Mouse (Mus musculus): ENCODE results near the gene Snx33. TPM values are rescaled to one million over a fixed set of nuclear protein-coding genes. Genes with fewer than 3 reads are reported as not detected.

Snx33 gene
- polyA plus RNA-seq, 1 experiment = 3.4 TPM

GRCm38 (mm10) chr9:56870778-56871177, 57.4 kb downstream of the Snx33 start:
- Histone ChIP-seq H3K27ac (ENCODE audit: control insufficient read depth, insufficient read depth, low read depth, low read length, poor library complexity) (no peak overlapping the region), H3K4me1 (ENCODE audit: control insufficient read depth, insufficient read depth, low read length) (no peaks in the 10 kb centered on the region), H3K4me3 (replicated peaks; ENCODE audit: control insufficient read depth, low read depth, low read length) (no peak overlapping the region)
- TF ChIP-seq POLR2A (IDR thresholded peaks at IDR 0.05; ENCODE audit: borderline replicate concordance, control insufficient read depth, low read depth, low read length) (no peak), CTCF (IDR thresholded peaks at IDR 0.05; ENCODE audit: control insufficient read depth, insufficient read depth, low read length) (no peak)
- WGBS = 54% methylated on average over 10 of the region's 10 CpGs

- no peak overlapping the region for H3K4me3 ChIP-seq (replicated peaks; ENCODE audit: control insufficient read depth, low read depth, low read length)
- H3K27ac ChIP-seq (ENCODE audit: control insufficient read depth, insufficient read depth, low read depth, low read length, poor library complexity) = no peak overlapping the region
- no peaks in the 10 kb centered on the region for H3K4me1 ChIP-seq (ENCODE audit: control insufficient read depth, insufficient read depth, low read length)
- TF ChIP-seq POLR2A (IDR thresholded peaks at IDR 0.05; ENCODE audit: borderline replicate concordance, control insufficient read depth, low read depth, low read length) (no peak), CTCF (IDR thresholded peaks at IDR 0.05; ENCODE audit: control insufficient read depth, insufficient read depth, low read length) (no peak)
- WGBS = 75% methylated on average over 13 of the region's 13 CpGs
These were observed 58.6 kb downstream of the Snx33 start for GRCm38 (mm10) chr9:56869552-56869951.

- Histone ChIP-seq H3K27ac (ENCODE audit: control insufficient read depth, insufficient read depth, low read depth, low read length, poor library complexity) (no peak overlapping the region), H3K4me1 (ENCODE audit: control insufficient read depth, insufficient read depth, low read length) (no peaks in the 10 kb centered on the region), H3K4me3 (replicated peaks; ENCODE audit: control insufficient read depth, low read depth, low read length) (no peak overlapping the region)
- WGBS = 42% methylated on average over 6 of the region's 6 CpGs
- TF ChIP-seq CTCF (IDR thresholded peaks at IDR 0.05; ENCODE audit: control insufficient read depth, insufficient read depth, low read length) = no peak
- no peak for TF ChIP-seq POLR2A (IDR thresholded peaks at IDR 0.05; ENCODE audit: borderline replicate concordance, control insufficient read depth, low read depth, low read length)
These were observed 59.9 kb downstream of the Snx33 start for GRCm38 (mm10) chr9:56868292-56868691.

Other genes with a start within 250 kb of the Snx33 start
- gene Lingo1, start 131.9 kb downstream of the Snx33 start, polyA plus RNA-seq (2011; ENCODE audit: insufficient read depth, insufficient read length, low replicate concordance, missing spikeins) = 0.87 TPM in 1 of 2 replicates, not detected in the other
- gene Odf3l1, start 63.7 kb downstream of the Snx33 start, polyA plus RNA-seq (2011; ENCODE audit: insufficient read depth, insufficient read length, low replicate concordance, missing spikeins) = not detected in 2 replicates
- gene Cspg4, start 63.3 kb downstream of the Snx33 start, polyA plus RNA-seq (2011; ENCODE audit: insufficient read depth, insufficient read length, low replicate concordance, missing spikeins) = 0.29 and 1.4 TPM in 2 replicates
- gene Imp3, start 9.1 kb upstream of the Snx33 start, polyA plus RNA-seq (2011; ENCODE audit: insufficient read depth, insufficient read length, low replicate concordance, missing spikeins) = 36.0 and 83.1 TPM in 2 replicates
- 5.2 and 14.9 TPM in 2 replicates for gene Snupn, start 22.5 kb upstream of the Snx33 start, polyA plus RNA-seq (2011; ENCODE audit: insufficient read depth, insufficient read length, low replicate concordance, missing spikeins)
- 3.3 and 6.0 TPM in 2 replicates for gene Ptpn9, start 66.6 kb upstream of the Snx33 start, polyA plus RNA-seq (2011; ENCODE audit: insufficient read depth, insufficient read length, low replicate concordance, missing spikeins)
- 14.5 and 29.2 TPM in 2 replicates for gene Sin3a, start 143.7 kb upstream of the Snx33 start, polyA plus RNA-seq (2011; ENCODE audit: insufficient read depth, insufficient read length, low replicate concordance, missing spikeins)
- 59.3 and 101 TPM in 2 replicates for gene Man2c1, start 202.3 kb upstream of the Snx33 start, polyA plus RNA-seq (2011; ENCODE audit: insufficient read depth, insufficient read length, low replicate concordance, missing spikeins)
- gene Neil1, start 219.9 kb upstream of the Snx33 start, polyA plus RNA-seq (2011; ENCODE audit: insufficient read depth, insufficient read length, low replicate concordance, missing spikeins) = 8.8 and 17.9 TPM in 2 replicates
- gene Commd4, start 230.0 kb upstream of the Snx33 start, polyA plus RNA-seq (2011; ENCODE audit: insufficient read depth, insufficient read length, low replicate concordance, missing spikeins) = 38.6 and 97.6 TPM in 2 replicates

Measured in bone marrow, adult 2 months (tissue).